Mouse (Mus musculus) kidney, adult 2 months (tissue): ENCODE measurements around the gene 2510009E07Rik.

Experiments
- CTCF ChIP-seq: fragments of 200-500 bp; conservative IDR thresholded peaks from 2 replicates; pipeline ENCODE4 v1.5.1; 2011; ENCODE audit warnings: low read depth, mild to moderate bottlenecking, control low read depth, low read length, moderate library complexity, mixed read lengths; ENCODE audit not compliant: insufficient read depth, insufficient read length
- POLR2A ChIP-seq: fragments of 200-500 bp; IDR thresholded peaks from one replicate; pipeline ENCODE4 v1.6.1; 2011; ENCODE audit warnings: low read depth, low read length, control low read depth

DNA sequence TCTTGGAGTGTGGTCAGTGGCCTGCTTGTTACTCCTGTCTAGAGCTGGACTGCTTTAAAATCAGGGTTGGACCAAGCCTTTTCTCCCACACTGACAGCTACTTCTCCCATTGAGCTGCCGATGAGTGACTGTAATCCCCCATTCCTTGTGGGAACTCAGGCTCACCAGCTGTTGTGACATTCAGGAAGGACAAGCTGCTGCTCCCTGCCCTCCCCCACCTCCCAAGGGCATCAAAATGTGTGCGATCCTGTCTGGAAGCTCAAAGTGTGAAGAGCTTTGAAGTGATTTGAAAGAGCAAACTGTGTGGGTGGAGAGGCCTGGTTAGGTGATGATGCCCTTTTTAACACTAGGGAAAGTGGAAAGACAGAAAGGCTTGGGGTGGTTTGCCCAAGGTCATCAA is 15.9 kb upstream of the 2510009E07Rik start:
- TF ChIP-seq POLR2A, result no peak
- TF ChIP-seq CTCF, result no peak
